Mouse (Mus musculus) adrenal gland, adult 2 months (tissue): ENCODE data around the gene Dynlt3. TPM values are rescaled to one million over a fixed set of nuclear protein-coding genes. Genes with fewer than 3 reads are reported as not detected.
"Not testable (repeated sequence)": the region's sequence is repeated elsewhere in the genome, so short reads cannot be mapped to it uniquely, and the experiment has no call there.

Experiments used
- DNase-seq: peaks from one replicate; pipeline ENCODE4 v3.0.0; 2021
- long read RNA-seq: library from polyadenylated mRNA; stranded (forward); transcript quantifications from one replicate; pipeline ENCODE4 v2.0.0, GENCODE M21; 2021
- polyA plus RNA-seq: library from polyadenylated mRNA; depleted of rRNA; stranded (reverse); fragments of >200 nt; gene quantifications from 2 replicates; pipeline ENCODE4 v1.2.3, GENCODE M21; 2012; rRNA removed
- total RNA-seq, 2 experiments: library from RNA; stranded (reverse); gene quantifications; 2 replicates each; pipeline ENCODE4 v1.2.3; 2021

Gene Dynlt3
- total RNA-seq (100 to 1,000 TPM; 162 TPM), polyA plus RNA-seq (3.5 and 4.0 TPM in 2 replicates)
- long read RNA-seq, transcript Dynlt3-201 (5 exons, 2,176 nt), result major isoform, 69 of 75 reads
- long read RNA-seq, partial matches to known transcripts, result 1 of 75 reads
- long read RNA-seq, other reads (novel, unspliced or antisense), result 4 of 75 reads

GRCm38 (mm10) chrX:9662391-9663111, at the start of gene Dynlt3:
Gene Dynlt3 (minus strand): TSS chrX:9663003.
- peak; percentile 88 for DNase-seq

GRCm38 (mm10) chrX:9699815-9700214, 37.0 kb upstream of the Dynlt3 start:
- DNase-seq, result no peak

- DNase-seq, result no peak
Observed at GRCm38 (mm10) chrX:9695997-9696396, 33.2 kb upstream of the Dynlt3 start.

- no peak for DNase-seq
Observed at GRCm38 (mm10) chrX:9672040-9672439, 9.2 kb upstream of the Dynlt3 start.

- DNase-seq, result no peak
Observed at GRCm38 (mm10) chrX:9671418-9671817, 8.6 kb upstream of the Dynlt3 start.

- DNase-seq, result no peak
Observed at GRCm38 (mm10) chrX:9652806-9653205, 10.0 kb downstream of the Dynlt3 start.

- not testable (repeated sequence) for DNase-seq
Observed at GRCm38 (mm10) chrX:9640594-9640993, 22.2 kb downstream of the Dynlt3 start.

GRCm38 (mm10) chrX:9640126-9640525, 22.7 kb downstream of the Dynlt3 start:
- not testable (repeated sequence) for DNase-seq

Other genes starting within 250 kb of the Dynlt3 start
- 10 to 100 TPM; 13.1 to 20.2 TPM for gene Cybb, start 175.2 kb downstream of the Dynlt3 start, total RNA-seq
- 0.44 and 0.48 TPM in 2 replicates for gene Cybb, start 175.2 kb downstream of the Dynlt3 start, polyA plus RNA-seq
- not detected for gene H2al1o, start 90.6 kb downstream of the Dynlt3 start, total RNA-seq
- gene H2al1o, start 90.6 kb downstream of the Dynlt3 start, polyA plus RNA-seq, result not detected in 2 replicates
- under 1 TPM in 1 of 2 experiments, not detected in 1; 0.93 TPM for gene Hypm, start 183.9 kb upstream of the Dynlt3 start, total RNA-seq
- gene Hypm, start 183.9 kb upstream of the Dynlt3 start, polyA plus RNA-seq, result 0.42 TPM in 1 of 2 replicates, not detected in the other
- gene H2al3, start 186.7 kb upstream of the Dynlt3 start, total RNA-seq, result not detected
- not detected in 2 replicates for gene H2al3, start 186.7 kb upstream of the Dynlt3 start, polyA plus RNA-seq
- 10 to 100 TPM in 1 of 2 experiments, 1 to 10 TPM in 1; 4.8 to 17.5 TPM for gene Sytl5, start 222.6 kb upstream of the Dynlt3 start, total RNA-seq
- gene Sytl5, start 222.6 kb upstream of the Dynlt3 start, polyA plus RNA-seq, result 0.26 and 0.36 TPM in 2 replicates